ENCODE assay signal across 10 mouse cellular contexts in genomic region chr9:59096551-59097268, GRCm38 (mm10).
A peak's percentile ranks its signal among the peaks of the same experiment; 100 is the strongest.
DNase-seq lines count a peak whose midpoint lies in the region; ATAC-seq and TF ChIP-seq lines count a peak whose summit lies in the region.
"Had no signal": no experiment of that assay in that cellular context is flagged by ENCODE, and none has a peak within 500 bp of the region (broad histone marks: within the 10 kb centered on the region; RNA-seq: fewer than 3 reads in every experiment).

No protein-coding gene starts in this region.

- H3K9me3 ChIP-seq in embryonic facial prominence, embryonic 11.5 days (replicated peaks; ENCODE audit: control insufficient read depth, low read length), result no peaks in the 10 kb centered on the region
- H3K9me3 ChIP-seq in embryonic facial prominence, embryonic 10.5 days, result no peaks in the 10 kb centered on the region
- H3K9me3 ChIP-seq: liver, embryonic 15.5 days had no signal

- no peak for TF ChIP-seq CTCF in layer of hippocampus, adult 2 months (conservative IDR thresholded peaks at IDR 0.05)
- TF ChIP-seq CTCF in embryonic fibroblast, embryonic 13.5 days (IDR thresholded peaks at IDR 0.05; ENCODE audit: borderline replicate concordance, insufficient read depth, low read length), result no peak
- TF ChIP-seq CTCF in olfactory bulb, adult 2 months (IDR thresholded peaks at IDR 0.05; ENCODE audit: insufficient read depth, low read depth, low read length), result no peak

- no peaks in the 10 kb centered on the region for H3K27me3 ChIP-seq in embryonic facial prominence, embryonic 11.5 days (ENCODE audit: control insufficient read depth, insufficient read depth, low read length)
- H3K27me3 ChIP-seq in embryonic facial prominence, embryonic 10.5 days (replicated peaks; ENCODE audit: low read depth, poor library complexity, severe bottlenecking), result no peaks in the 10 kb centered on the region
- H3K27me3 ChIP-seq: liver, embryonic 15.5 days had no signal

- H3K27ac ChIP-seq in embryonic facial prominence, embryonic 11.5 days (replicated peaks; ENCODE audit: low read depth, low read length), result no peak overlapping the region
- H3K27ac ChIP-seq in embryonic facial prominence, embryonic 10.5 days (replicated peaks), result no peak overlapping the region
- H3K27ac ChIP-seq in layer of hippocampus, adult 2 months, result peak overlapping the region; percentile 82
- 0 out of 2 replicates have a peak overlapping the region, but pooled peaks have one; percentile 10 for H3K27ac ChIP-seq in embryonic fibroblast, embryonic 13.5 days (ENCODE audit: insufficient read depth, low read length)
- H3K27ac ChIP-seq in olfactory bulb, adult 2 months (ENCODE audit: insufficient read depth, low read depth, low read length), result 0 out of 2 replicates have a peak overlapping the region, but pooled peaks have one; percentile 33
- H3K27ac ChIP-seq: liver, embryonic 15.5 days had no signal

- 47% methylated on average over 12 of the region's 12 CpGs for WGBS in embryonic facial prominence, embryonic 11.5 days
- 57% methylated on average over 12 of the region's 12 CpGs for WGBS in embryonic facial prominence, embryonic 10.5 days
- 32% methylated on average over 12 of the region's 12 CpGs for WGBS in olfactory bulb, adult 2 months

- no peak for ATAC-seq in embryonic facial prominence, embryonic 11.5 days (replicated peaks; ENCODE audit: insufficient number of reproducible peaks, low FRiP score, low TSS enrichment, low read depth)

- no peak overlapping the region for H3K9ac ChIP-seq in embryonic facial prominence, embryonic 11.5 days (replicated peaks; ENCODE audit: low read length)
- H3K9ac ChIP-seq: liver, embryonic 15.5 days had no signal

- H3K4me2 ChIP-seq in embryonic facial prominence, embryonic 11.5 days (ENCODE audit: low read depth, low read length), result no peak overlapping the region
- H3K4me2 ChIP-seq: liver, embryonic 15.5 days had no signal

- no peak for TF ChIP-seq POLR2A in embryonic fibroblast, embryonic 13.5 days (IDR thresholded peaks at IDR 0.05; ENCODE audit: low read depth, low read length)
- TF ChIP-seq POLR2A in olfactory bulb, adult 2 months (IDR thresholded peaks at IDR 0.05; ENCODE audit: insufficient read depth, low read depth, low read length), result no peak

- H3K36me3 ChIP-seq in embryonic facial prominence, embryonic 11.5 days (replicated peaks; ENCODE audit: control insufficient read depth, insufficient read depth, low read depth, low read length), result no peaks in the 10 kb centered on the region
- no peaks in the 10 kb centered on the region for H3K36me3 ChIP-seq in embryonic facial prominence, embryonic 10.5 days (replicated peaks)
- H3K36me3 ChIP-seq: liver, embryonic 15.5 days had no signal

- no peaks in the 10 kb centered on the region for H3K4me1 ChIP-seq in embryonic facial prominence, embryonic 11.5 days (ENCODE audit: control insufficient read depth, insufficient read depth, low read length)
- peaks cover 15% of the 10 kb centered on the region for H3K4me1 ChIP-seq in embryonic facial prominence, embryonic 10.5 days
- no peaks in the 10 kb centered on the region for H3K4me1 ChIP-seq in embryonic fibroblast, embryonic 13.5 days (ENCODE audit: control insufficient read depth, insufficient read depth, low read length)
- H3K4me1 ChIP-seq in olfactory bulb, adult 2 months (ENCODE audit: control insufficient read depth, insufficient read depth, low read length), result peaks cover 12% of the 10 kb centered on the region
- H3K4me1 ChIP-seq: liver, embryonic 15.5 days had no signal

- peak; percentile 17 for DNase-seq in embryonic facial prominence, embryonic 11.5 days (ENCODE audit: low spot score)
- DNase-seq in embryonic facial prominence, embryonic 10.5 days (ENCODE audit: low spot score), result no peak
- peak; percentile 29 to 30 for DNase-seq in layer of hippocampus, adult 2 months (ENCODE audit: low spot score in 2 of 2)
- DNase-seq in layer of hippocampus, adult 9-10 months (ENCODE audit: low spot score), result no peak
- no peak for DNase-seq in thymus, postnatal 14 days
- DNase-seq in thymus, adult 18-20 months, result no peak
- DNase-seq: kidney, postnatal 25 days had no signal

- no peak overlapping the region for H3K4me3 ChIP-seq in embryonic facial prominence, embryonic 11.5 days (ENCODE audit: low read depth, low read length)
- H3K4me3 ChIP-seq in embryonic facial prominence, embryonic 10.5 days, result no peak overlapping the region
- no peak overlapping the region for H3K4me3 ChIP-seq in layer of hippocampus, adult 2 months
- no peak overlapping the region for H3K4me3 ChIP-seq in embryonic fibroblast, embryonic 13.5 days (ENCODE audit: insufficient read depth, low read length)
- H3K4me3 ChIP-seq in olfactory bulb, adult 2 months (ENCODE audit: insufficient read depth, low read depth, low read length), result no peak overlapping the region
- H3K4me3 ChIP-seq: liver, embryonic 15.5 days had no signal

Comparison
In these comparisons a context has a peak if more than half of its experiments do, and no peak if none do; other contexts are left out.
1. DNase-seq: peak in embryonic facial prominence, embryonic 11.5 days (single experiment) and layer of hippocampus, adult 2 months (2 of 2); none in embryonic facial prominence, embryonic 10.5 days (single experiment), layer of hippocampus, adult 9-10 months (single experiment), thymus, postnatal 14 days (single experiment) and thymus, adult 18-20 months (0 of 2).
2. H3K27ac ChIP-seq: peak in layer of hippocampus, adult 2 months (single experiment), embryonic fibroblast, embryonic 13.5 days (single experiment) and olfactory bulb, adult 2 months (single experiment); none in embryonic facial prominence, embryonic 11.5 days (single experiment) and embryonic facial prominence, embryonic 10.5 days (single experiment).